Mouse (Mus musculus) bone marrow, adult 2 months (tissue): ENCODE data around the gene Ttc13.

Experiments used
- CTCF ChIP-seq: fragments of 200-500 bp; IDR thresholded peaks from 2 replicates; pipeline ENCODE4 v1.5.1; 2011; ENCODE audit warnings: low read length, control low read depth; ENCODE audit not compliant: control insufficient read depth, insufficient read depth
- POLR2A ChIP-seq: fragments of 200-500 bp; IDR thresholded peaks from 2 replicates; pipeline ENCODE4 v1.6.1; 2011; ENCODE audit warnings: low read depth, mild to moderate bottlenecking, control low read depth, low read length, borderline replicate concordance; ENCODE audit not compliant: control insufficient read depth

GRCm38 (mm10) chr8:124681077-124681791, 40.5 kb downstream of the Ttc13 start:
- TF ChIP-seq CTCF (no peak), POLR2A (no peak)
